Mouse (Mus musculus) ES-Bruce4 (cell line): ENCODE data around the gene Spout1. TPM values are rescaled to one million over a fixed set of nuclear protein-coding genes. Genes with fewer than 3 reads are reported as not detected.
"Not testable (repeated sequence)": the region's sequence is repeated elsewhere in the genome, so short reads cannot be mapped to it uniquely, and the experiment has no call there.

Experiments used
- H3K27ac ChIP-seq: 2 replicates; pipeline ENCODE4 v1.5.1; 2012; ENCODE audit warnings: low read length, inconsistent platforms; ENCODE audit not compliant: insufficient read depth
- H3K27me3 ChIP-seq: 2 replicates; pipeline ENCODE4 v1.6.1; 2012; ENCODE audit warnings: mild to moderate bottlenecking, low read length, inconsistent platforms; ENCODE audit not compliant: control insufficient read depth, poor library complexity, insufficient read depth, severe bottlenecking
- H3K36me3 ChIP-seq: 2 replicates; pipeline ENCODE4 v1.6.1; 2012; ENCODE audit warnings: inconsistent platforms, mild to moderate bottlenecking, low read length, moderate library complexity; ENCODE audit not compliant: control insufficient read depth, poor library complexity, insufficient read depth, severe bottlenecking
- H3K4me1 ChIP-seq: one replicate; pipeline ENCODE4 v1.8.1; 2011; ENCODE audit warnings: low read length; ENCODE audit not compliant: control insufficient read depth, insufficient read depth
- H3K4me3 ChIP-seq: 2 replicates; pipeline ENCODE4 v1.5.1; 2011; ENCODE audit warnings: low read depth, mild to moderate bottlenecking, low read length
- H3K9ac ChIP-seq: 2 replicates; pipeline ENCODE4 v1.6.1; 2012; ENCODE audit warnings: low read depth, mild to moderate bottlenecking, inconsistent platforms; ENCODE audit not compliant: poor library complexity, severe bottlenecking
- H3K9me3 ChIP-seq: replicated peaks from 2 replicates; pipeline ENCODE4 v1.6.1; 2012; ENCODE audit warnings: mild to moderate bottlenecking, low read length, inconsistent platforms; ENCODE audit not compliant: control insufficient read depth, poor library complexity, insufficient read depth, severe bottlenecking
- CTCF ChIP-seq: IDR thresholded peaks from one replicate; pipeline ENCODE4 v1.8.1; 2011; ENCODE audit warnings: low read depth, low read length
- EP300 ChIP-seq: IDR thresholded peaks from 2 replicates; pipeline ENCODE4 v1.6.1; 2011; ENCODE audit warnings: low read depth, low read length; ENCODE audit not compliant: insufficient read depth
- POLR2A ChIP-seq: IDR thresholded peaks from one replicate; pipeline ENCODE4 v1.8.1; 2011; ENCODE audit warnings: low read length; ENCODE audit not compliant: insufficient read depth
- polyA plus RNA-seq: library from polyadenylated mRNA; stranded (reverse); fragments of >200 nt; gene quantifications from 2 replicates; pipeline ENCODE4 v1.2.4, GENCODE M21; 2011; ENCODE audit warnings: low read depth; ENCODE audit not compliant: missing spikeins, insufficient read depth, insufficient read length

Spout1 gene
- polyA plus RNA-seq, 1 experiment = 45.9 TPM

- Histone ChIP-seq H3K9me3 (no peaks in the 10 kb centered on the region), H3K4me1 (peaks cover 7% of the 10 kb centered on the region), H3K4me3 (no peak overlapping the region), H3K27ac (no peak overlapping the region), H3K36me3 (peaks cover 24% of the 10 kb centered on the region), H3K27me3 (no peaks in the 10 kb centered on the region), H3K9ac (no peak overlapping the region)
- TF ChIP-seq POLR2A (no peak), CTCF (no peak), EP300 (no peak)
These were observed 25.6 kb downstream of the Spout1 start for GRCm38 (mm10) chr2:30152616-30153015.

- H3K4me3 ChIP-seq = no peak overlapping the region
- no peaks in the 10 kb centered on the region for H3K9me3 ChIP-seq
- no peak overlapping the region for H3K9ac ChIP-seq
- H3K4me1 ChIP-seq = peaks cover 10% of the 10 kb centered on the region
- H3K27me3 ChIP-seq = no peaks in the 10 kb centered on the region
- H3K27ac ChIP-seq = peak overlapping the region; percentile 4; the same call in 1 of the 2 replicates
- H3K36me3 ChIP-seq = peaks cover 32% of the 10 kb centered on the region
- no peak for TF ChIP-seq EP300
- no peak for TF ChIP-seq CTCF
- TF ChIP-seq POLR2A = no peak
These were observed 26.4 kb downstream of the Spout1 start for GRCm38 (mm10) chr2:30151840-30152239.

GRCm38 (mm10) chr2:30147466-30147865 is 30.8 kb downstream of the Spout1 start:
- Histone ChIP-seq H3K36me3 (peaks cover 68% of the 10 kb centered on the region), H3K9ac (no peak overlapping the region), H3K27ac (no peak overlapping the region), H3K4me1 (peaks cover 10% of the 10 kb centered on the region), H3K9me3 (no peaks in the 10 kb centered on the region), H3K27me3 (no peaks in the 10 kb centered on the region), H3K4me3 (no peak overlapping the region)
- TF ChIP-seq POLR2A = no peak

- no peaks in the 10 kb centered on the region for H3K9me3 ChIP-seq
- no peak overlapping the region for H3K27ac ChIP-seq
- H3K4me3 ChIP-seq = no peak overlapping the region
- H3K36me3 ChIP-seq = peaks cover 86% of the 10 kb centered on the region
- H3K27me3 ChIP-seq = no peaks in the 10 kb centered on the region
- TF ChIP-seq POLR2A (no peak), EP300 (no peak), CTCF (no peak)
- H3K9ac ChIP-seq = no peak overlapping the region
- H3K4me1 ChIP-seq = peaks cover 3% of the 10 kb centered on the region
These were observed 33.8 kb downstream of the Spout1 start for GRCm38 (mm10) chr2:30144436-30144835.

GRCm38 (mm10) chr2:30140021-30140420 is 38.2 kb downstream of the Spout1 start:
- H3K4me1 ChIP-seq = not testable (repeated sequence)

GRCm38 (mm10) chr2:30136458-30136857 is 41.8 kb downstream of the Spout1 start:
- no peaks in the 10 kb centered on the region for H3K27me3 ChIP-seq
- H3K4me1 ChIP-seq = peaks cover 6% of the 10 kb centered on the region
- TF ChIP-seq EP300 (peak; percentile 76; the same call in 1 of the 2 replicates), POLR2A (no peak)
- H3K27ac ChIP-seq = peak overlapping the region; percentile 97
- peak overlapping the region; percentile 45; the same call in 1 of the 2 replicates for H3K4me3 ChIP-seq
- H3K36me3 ChIP-seq = peaks cover 50% of the 10 kb centered on the region
- H3K9ac ChIP-seq = peak overlapping the region; percentile 87; the same call in 1 of the 2 replicates
- no peaks in the 10 kb centered on the region for H3K9me3 ChIP-seq

More at GRCm38 (mm10) chr2:30140021-30140420, 38.2 kb downstream of the Spout1 start:
- not testable (repeated sequence) for H3K27me3 ChIP-seq, H3K9me3 ChIP-seq, H3K4me3 ChIP-seq, H3K27ac ChIP-seq, H3K9ac ChIP-seq
- H3K36me3 ChIP-seq = peaks cover 84% of the 10 kb centered on the region
